Mouse (Mus musculus) urinary bladder, postnatal 10 days (tissue): ENCODE measurements at regions not wholly inside any gene's neighbourhood (a gene's known extent, or its start where the extent isn't known, plus 50 kb on each side); places are given as distances from the start of the nearest gene placed in this dataset.

Source experiments
- DNase-seq: peaks from one replicate; pipeline ENCODE4 v3.0.0; 2022; ENCODE audit warnings: low spot score

DNA sequence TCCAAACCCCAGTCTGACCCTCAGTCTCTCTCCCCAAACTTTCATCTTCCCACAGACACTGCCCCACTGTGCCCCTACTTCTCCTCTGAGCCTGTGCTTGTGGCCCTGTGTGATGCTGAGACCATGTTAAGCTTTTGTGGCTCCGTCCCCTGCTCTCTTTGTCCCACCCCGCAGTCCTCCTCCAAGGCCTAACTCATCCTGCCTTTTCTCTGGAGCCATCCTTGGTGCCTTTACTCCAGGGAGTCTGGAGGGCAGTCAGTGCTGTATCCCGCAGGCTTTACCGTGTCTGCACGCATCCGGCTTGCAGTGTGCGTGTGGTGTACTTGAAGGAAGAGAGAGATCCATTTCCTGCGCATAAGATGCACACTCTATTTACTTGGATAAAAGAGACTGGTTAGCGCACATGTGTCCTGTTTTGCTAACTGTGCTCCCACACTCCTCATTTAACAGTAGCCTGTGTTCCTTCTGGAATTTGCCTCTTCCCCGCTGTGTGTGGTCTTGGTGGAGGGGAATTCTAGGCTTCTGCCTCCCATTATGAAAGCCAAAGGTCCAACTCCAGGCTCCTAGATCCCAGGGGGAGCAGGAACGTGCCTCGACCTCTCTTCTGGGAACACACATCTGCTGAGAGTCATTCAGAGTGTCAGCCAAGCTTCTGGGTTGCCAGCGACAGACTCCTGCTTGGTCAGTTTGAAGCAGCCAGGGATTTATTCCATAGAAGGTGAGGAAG, 230.5 kb upstream of the Zmiz1 start:
- no peak for DNase-seq

DNA sequence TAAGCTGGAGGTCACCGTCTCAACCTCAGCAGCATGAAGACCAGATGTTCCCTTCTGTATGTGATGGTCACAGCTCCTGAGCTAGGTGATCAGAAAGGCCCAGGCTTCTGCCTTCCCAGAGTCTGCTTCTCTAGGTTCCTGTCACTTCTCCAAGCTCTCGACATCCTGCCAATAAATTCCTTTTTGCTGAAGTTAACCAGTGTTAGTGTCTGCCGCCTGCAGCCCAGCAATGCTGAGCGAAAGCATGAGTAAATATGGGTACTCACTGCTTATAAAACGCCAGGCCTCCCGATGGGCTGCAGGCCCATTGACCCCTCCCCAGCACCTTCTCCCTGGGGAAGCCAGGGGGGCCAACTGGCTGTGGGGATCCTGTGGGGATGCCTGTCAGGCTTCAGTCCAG, 229.4 kb upstream of the Zmiz1 start:
- DNase-seq, result no peak

GRCm38 (mm10) chr14:25231881-25232280, 227.1 kb upstream of the Zmiz1 start:
- DNase-seq, result no peak

GRCm38 (mm10) chr14:25236421-25236973, 222.5 kb upstream of the Zmiz1 start:
- DNase-seq, result no peak

GRCm38 (mm10) chr14:25239335-25239960, 219.5 kb upstream of the Zmiz1 start:
- DNase-seq, result no peak

DNA sequence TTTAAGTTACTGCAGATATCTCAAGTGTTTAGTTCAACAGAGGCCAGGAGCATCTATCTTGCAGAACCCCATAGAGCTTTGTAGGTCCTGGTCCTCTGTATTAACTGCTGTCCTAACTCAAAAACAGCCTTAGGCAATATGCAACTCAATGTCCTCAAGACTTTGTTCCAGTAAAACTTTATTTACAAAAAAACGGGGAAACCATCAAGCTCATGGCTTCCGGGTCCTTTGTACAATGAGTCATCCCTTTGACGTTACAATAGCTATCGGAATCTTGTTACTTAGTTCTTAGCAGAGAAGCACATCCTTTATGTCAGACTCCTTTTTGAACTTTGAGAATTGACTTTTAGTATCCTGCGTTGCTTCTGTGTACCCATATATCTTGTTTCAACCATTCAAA, 216.2 kb upstream of the Zmiz1 start:
- no peak for DNase-seq

- DNase-seq, result no peak
Measured at GRCm38 (mm10) chr14:25243289-25243688, 215.7 kb upstream of the Zmiz1 start.

DNA sequence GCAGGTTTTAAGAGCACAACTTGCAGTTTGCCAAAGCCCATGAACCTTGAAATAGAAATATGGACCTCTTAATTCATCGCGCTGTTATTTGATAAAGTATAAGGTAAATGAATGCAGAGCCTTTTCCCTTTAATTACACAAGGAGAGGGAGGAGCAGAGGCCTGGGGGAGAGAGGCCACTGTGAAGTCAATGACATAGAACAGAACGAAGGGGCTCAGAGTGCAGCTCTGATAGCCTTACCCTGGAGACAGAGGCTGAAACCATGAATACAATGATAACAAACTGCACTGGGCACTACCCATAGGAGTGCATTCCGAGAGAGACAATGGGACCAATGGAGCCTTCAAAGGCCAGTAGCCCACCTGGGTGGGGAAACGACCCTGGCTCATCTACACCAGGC, 215.3 kb upstream of the Zmiz1 start:
- no peak for DNase-seq

DNA sequence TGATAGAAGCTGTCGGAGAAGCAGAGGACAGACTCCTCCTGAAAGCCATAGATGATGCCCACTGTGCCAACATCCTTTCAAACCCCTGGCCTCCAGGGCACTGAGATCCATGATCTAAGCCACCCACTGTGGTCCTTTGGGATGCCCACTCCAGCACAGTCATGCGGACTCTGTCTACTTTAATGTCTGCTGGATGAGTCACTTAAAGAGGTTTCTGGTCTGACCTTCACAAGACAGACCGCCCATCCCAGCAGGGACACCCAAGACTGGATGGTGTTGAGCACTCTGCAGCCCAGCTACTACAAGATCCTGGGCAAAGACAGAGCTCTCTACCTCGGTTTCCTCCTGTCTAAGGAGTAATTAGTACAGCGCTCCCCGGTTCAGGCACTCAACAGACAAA, 214.1 kb upstream of the Zmiz1 start:
- DNase-seq, result no peak

DNA sequence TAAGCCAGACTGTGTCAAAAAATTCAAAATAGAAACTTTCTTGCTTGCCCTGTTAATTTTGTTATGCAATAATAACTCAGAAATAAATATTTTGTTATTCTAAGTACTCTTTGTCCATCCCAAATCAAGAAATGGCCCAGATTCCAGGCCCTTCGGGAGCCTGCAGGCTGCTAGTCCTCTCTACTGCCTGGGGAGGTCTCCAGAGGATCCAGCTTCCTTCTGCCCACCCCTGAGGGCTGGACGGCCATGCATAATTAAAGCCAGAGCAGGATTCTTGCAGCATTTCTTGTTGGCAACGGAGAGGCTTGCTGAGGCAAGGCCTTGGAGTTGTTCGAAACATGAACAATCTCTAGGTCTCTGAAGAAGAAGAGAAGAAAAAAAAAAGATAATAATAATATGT, 213.3 kb upstream of the Zmiz1 start:
- no peak for DNase-seq

DNA sequence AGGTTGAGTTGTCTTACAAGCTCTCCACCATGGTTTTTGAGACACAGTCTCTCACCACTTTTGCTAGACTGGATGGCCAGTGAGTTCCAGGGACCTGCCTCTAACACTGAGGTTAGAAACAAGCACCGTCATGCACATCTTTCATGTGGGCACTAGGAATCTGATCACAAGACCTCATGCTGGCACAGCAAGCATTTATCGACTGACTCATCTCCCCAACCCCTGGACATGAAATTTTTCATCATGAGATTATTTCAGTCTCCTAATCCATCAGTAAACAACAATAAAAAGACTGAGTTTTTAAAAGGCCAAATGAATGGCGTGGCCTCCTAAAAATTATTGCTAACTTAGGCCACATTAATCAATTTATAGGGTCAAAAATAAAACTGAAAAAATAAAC, 210.0 kb upstream of the Zmiz1 start:
- DNase-seq, result no peak

GRCm38 (mm10) chr14:25253016-25253850, 205.8 kb upstream of the Zmiz1 start:
- no peak for DNase-seq

DNA sequence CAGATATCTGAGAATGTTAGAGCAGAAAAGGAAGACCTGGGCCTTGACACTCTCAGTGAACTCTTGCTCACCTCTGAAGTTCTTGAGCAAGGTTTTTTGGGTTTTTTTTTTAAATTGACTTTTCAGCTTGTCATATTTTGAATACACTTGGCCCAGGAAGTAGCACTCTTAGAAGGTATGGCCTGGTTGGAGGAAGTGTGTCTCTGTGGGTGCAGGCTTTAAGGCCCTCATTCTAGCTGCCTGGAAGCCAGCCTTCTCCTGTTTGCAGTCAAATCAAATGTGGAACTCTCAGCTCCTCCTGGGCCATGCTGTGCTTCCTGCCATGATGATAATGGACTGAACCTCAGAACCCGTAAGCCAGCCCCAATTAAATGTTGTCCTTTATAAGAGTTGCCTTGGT, 195.9 kb upstream of the Zmiz1 start:
- no peak for DNase-seq

DNA sequence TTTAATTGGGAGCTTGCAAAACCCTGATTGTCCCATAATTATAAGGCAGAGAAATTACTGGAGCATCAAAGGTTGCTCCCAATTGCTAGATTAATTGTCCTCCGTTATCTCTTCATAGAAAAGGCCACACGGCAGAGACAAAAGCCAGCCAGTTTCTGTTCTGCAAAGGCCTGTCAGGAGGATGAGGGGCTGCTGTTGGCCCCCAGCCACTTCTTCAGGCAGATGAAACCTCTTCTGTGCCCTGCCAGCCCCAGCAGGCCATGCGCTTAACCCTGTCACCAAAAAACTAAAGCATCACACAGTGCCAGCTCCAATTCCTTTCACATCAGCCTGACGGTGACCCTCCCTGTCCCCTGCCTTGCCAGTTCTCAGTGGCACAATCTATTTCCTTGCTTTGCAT, 192.1 kb upstream of the Zmiz1 start:
- DNase-seq, result no peak

DNA sequence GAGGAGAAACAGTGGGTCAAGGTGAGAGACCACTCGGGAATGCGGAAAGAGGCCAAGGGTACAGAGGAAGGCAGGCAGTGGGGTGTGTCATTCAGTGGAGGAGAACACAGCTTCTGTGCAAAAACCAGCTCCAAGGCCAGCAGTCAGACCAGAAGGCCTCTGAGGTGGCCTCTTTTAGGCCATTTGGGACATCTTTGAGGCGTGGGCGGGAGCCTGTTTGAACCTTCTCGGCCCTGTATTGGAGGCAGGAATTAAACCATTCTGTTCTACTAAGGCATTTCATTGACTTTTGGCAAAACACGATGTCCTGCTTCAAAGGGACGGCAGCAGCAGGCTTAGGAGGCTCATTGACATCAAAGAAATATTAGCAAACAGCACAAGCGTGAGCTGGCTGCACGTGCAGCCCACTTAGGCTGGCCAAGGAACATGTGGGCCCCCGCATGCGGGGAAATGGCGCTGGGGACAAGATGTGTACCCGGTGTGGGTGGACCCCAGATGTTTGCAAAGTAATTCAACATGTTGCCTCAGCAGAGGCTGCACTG, 190.8 kb upstream of the Zmiz1 start:
- no peak for DNase-seq

DNA sequence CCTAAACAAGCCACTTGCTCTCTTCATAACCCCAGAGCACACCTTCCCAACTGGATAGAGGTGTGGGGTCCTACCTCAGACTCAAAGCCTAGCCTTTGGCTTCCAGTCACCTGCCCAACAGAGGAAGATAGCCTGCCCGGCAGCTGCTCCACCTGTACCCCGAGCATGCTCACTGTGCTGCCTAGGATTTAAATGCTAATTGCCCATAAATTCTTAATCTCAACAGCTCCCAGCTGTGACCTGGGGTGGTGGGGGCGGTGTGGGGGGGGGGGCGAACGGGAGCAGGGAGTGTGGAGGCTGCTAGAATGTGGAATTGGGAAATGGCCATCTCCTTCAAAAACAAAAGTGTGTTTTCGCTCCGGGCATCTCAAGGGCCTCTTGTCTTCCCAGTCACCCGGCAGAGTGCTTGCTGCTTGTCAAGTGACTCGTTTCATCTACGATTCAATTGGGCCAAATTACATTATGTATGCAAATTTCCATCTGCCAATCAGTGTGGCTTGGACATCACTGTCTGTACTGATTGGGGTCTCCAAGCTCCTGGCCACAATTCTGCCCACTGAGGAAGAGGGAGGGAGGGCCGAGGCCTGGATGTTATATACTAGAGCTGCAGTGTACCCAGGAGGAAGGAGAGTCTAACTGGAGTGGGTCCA, 188.6 kb upstream of the Zmiz1 start:
- DNase-seq, result no peak

GRCm38 (mm10) chr14:25272366-25273156, 186.4 kb upstream of the Zmiz1 start:
- DNase-seq, result no peak

GRCm38 (mm10) chr14:25279751-25280150, 179.2 kb upstream of the Zmiz1 start:
- no peak for DNase-seq

GRCm38 (mm10) chr14:25292557-25292956, 166.4 kb upstream of the Zmiz1 start:
- no peak for DNase-seq

DNA sequence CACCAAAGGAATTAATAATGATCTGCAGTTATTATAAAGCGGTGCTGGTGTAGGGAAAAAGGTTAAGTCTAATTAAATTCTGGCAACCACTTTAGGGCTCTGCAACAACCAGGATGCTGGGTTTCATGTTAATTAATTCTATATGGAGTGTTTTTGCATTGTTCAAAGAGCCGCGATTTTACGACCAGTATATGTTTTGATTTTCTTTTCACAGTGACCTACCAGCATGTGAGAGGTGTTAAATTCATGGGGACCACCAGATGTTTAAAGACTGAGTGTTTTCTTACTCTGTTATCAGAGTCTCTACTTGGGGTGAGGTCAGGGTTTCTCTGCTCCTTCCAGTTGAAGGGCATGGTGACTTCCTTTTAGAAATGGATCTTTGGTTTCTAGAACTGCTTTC, 164.8 kb upstream of the Zmiz1 start:
- no peak for DNase-seq

DNA sequence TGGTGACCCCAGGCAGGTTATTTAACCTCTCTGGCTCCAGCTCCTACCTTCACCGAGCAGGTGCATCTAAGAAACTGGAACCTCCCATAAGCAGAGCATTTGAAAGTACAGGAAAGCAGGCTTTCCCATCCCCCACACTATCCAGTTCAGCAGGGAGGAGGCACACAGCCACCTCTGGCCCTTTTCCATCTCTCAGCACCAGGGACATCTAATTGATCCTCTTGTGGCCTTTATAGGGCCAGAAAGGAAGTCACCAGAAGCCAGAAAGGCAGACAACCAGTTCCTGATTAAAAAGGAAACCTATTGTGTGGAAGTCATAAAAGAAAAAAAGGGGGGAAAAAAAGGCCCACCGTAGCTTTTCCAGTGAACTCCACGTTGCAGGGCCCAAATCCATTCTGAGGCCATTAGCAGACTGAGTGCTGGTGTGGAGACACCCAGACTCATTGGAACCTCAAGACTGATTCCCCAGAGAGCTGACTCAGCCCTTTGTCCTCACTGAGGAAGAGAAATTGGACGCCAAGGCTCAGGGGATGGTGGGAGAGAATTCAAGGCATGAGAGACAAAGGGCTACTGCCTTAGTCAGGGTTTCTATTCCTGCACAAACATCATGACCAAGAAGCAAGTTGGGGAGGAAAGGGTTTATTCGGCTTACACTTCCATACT, 163.2 kb upstream of the Zmiz1 start:
- DNase-seq, result no peak
